Mouse (Mus musculus): ENCODE data around the gene Gin1. TPM values are rescaled to one million over a fixed set of nuclear protein-coding genes. Genes with fewer than 3 reads are reported as not detected.

The Gin1 gene
- polyA plus RNA-seq, 1 experiment = 1.2 TPM

- Histone ChIP-seq H3K27me3 (replicated peaks) (no peaks in the 10 kb centered on the region), H3K36me3 (replicated peaks; ENCODE audit: low read length) (peaks cover 53% of the 10 kb centered on the region), H3K9me3 (no peaks in the 10 kb centered on the region), H3K4me1 (peaks cover 21% of the 10 kb centered on the region), H3K4me3 (replicated peaks) (no peak overlapping the region)
- TF ChIP-seq GATA1 (IDR thresholded peaks at IDR 0.05; ENCODE audit: borderline replicate concordance, low read length) = no peak
- no peak for TF ChIP-seq FLI1 (IDR thresholded peaks at IDR 0.05; ENCODE audit: low read length)
Observed at GRCm38 (mm10) chr1:97784928-97785327, 15.0 kb downstream of the Gin1 start.

- H3K27me3 ChIP-seq (replicated peaks) = no peaks in the 10 kb centered on the region
- TF ChIP-seq FLI1 (IDR thresholded peaks at IDR 0.05; ENCODE audit: low read length) = no peak
- no peak for TF ChIP-seq GATA1 (IDR thresholded peaks at IDR 0.05; ENCODE audit: borderline replicate concordance, low read length)
- H3K4me1 ChIP-seq = peaks cover 26% of the 10 kb centered on the region
- H3K36me3 ChIP-seq (replicated peaks; ENCODE audit: low read length) = peaks cover 53% of the 10 kb centered on the region
- no peak overlapping the region for H3K4me3 ChIP-seq (replicated peaks)
- H3K9me3 ChIP-seq = no peaks in the 10 kb centered on the region
Observed at GRCm38 (mm10) chr1:97785685-97786393, 15.9 kb downstream of the Gin1 start.

- H3K4me3 ChIP-seq (replicated peaks) = no peak overlapping the region
- H3K4me1 ChIP-seq = peaks cover 21% of the 10 kb centered on the region
- no peaks in the 10 kb centered on the region for H3K27me3 ChIP-seq (replicated peaks)
- H3K9me3 ChIP-seq = no peaks in the 10 kb centered on the region
- peaks cover 55% of the 10 kb centered on the region for H3K36me3 ChIP-seq (replicated peaks; ENCODE audit: low read length)
- no peak for TF ChIP-seq FLI1 (IDR thresholded peaks at IDR 0.05; ENCODE audit: low read length)
- TF ChIP-seq GATA1 (IDR thresholded peaks at IDR 0.05; ENCODE audit: borderline replicate concordance, low read length) = no peak
Observed at GRCm38 (mm10) chr1:97787674-97788073, 17.7 kb downstream of the Gin1 start.

GRCm38 (mm10) chr1:97788490-97788889 lies 18.5 kb downstream of the Gin1 start:
- H3K9me3 ChIP-seq = no peaks in the 10 kb centered on the region
- no peak overlapping the region for H3K4me3 ChIP-seq (replicated peaks)
- no peaks in the 10 kb centered on the region for H3K27me3 ChIP-seq (replicated peaks)
- TF ChIP-seq FLI1 (IDR thresholded peaks at IDR 0.05; ENCODE audit: low read length) (no peak), GATA1 (IDR thresholded peaks at IDR 0.05; ENCODE audit: borderline replicate concordance, low read length) (no peak)
- H3K36me3 ChIP-seq (replicated peaks; ENCODE audit: low read length) = peaks cover 59% of the 10 kb centered on the region
- H3K4me1 ChIP-seq = peaks cover 18% of the 10 kb centered on the region

GRCm38 (mm10) chr1:97794110-97794509 lies 24.1 kb downstream of the Gin1 start:
- Histone ChIP-seq H3K4me3 (replicated peaks) (no peak overlapping the region), H3K27me3 (replicated peaks) (no peaks in the 10 kb centered on the region), H3K36me3 (replicated peaks; ENCODE audit: low read length) (peaks cover 21% of the 10 kb centered on the region), H3K4me1 (peaks cover 9% of the 10 kb centered on the region; the same call in 1 of the 2 replicates), H3K9me3 (no peaks in the 10 kb centered on the region)
- TF ChIP-seq GATA1 (IDR thresholded peaks at IDR 0.05; ENCODE audit: borderline replicate concordance, low read length) (no peak), FLI1 (IDR thresholded peaks at IDR 0.05; ENCODE audit: low read length) (no peak)

GRCm38 (mm10) chr1:97795936-97796335 lies 26.0 kb downstream of the Gin1 start:
- no peak overlapping the region for H3K4me3 ChIP-seq (replicated peaks)
- TF ChIP-seq FLI1 (IDR thresholded peaks at IDR 0.05; ENCODE audit: low read length) (no peak), GATA1 (IDR thresholded peaks at IDR 0.05; ENCODE audit: borderline replicate concordance, low read length) (no peak)

GRCm38 (mm10) chr1:97802207-97802902 lies 32.4 kb downstream of the Gin1 start:
- no peaks in the 10 kb centered on the region; the same call in 1 of the 2 replicates for H3K4me1 ChIP-seq
- TF ChIP-seq FLI1 (IDR thresholded peaks at IDR 0.05; ENCODE audit: low read length) = no peak
- TF ChIP-seq GATA1 (IDR thresholded peaks at IDR 0.05; ENCODE audit: borderline replicate concordance, low read length) = no peak
- peaks cover 6% of the 10 kb centered on the region for H3K36me3 ChIP-seq (replicated peaks; ENCODE audit: low read length)
- no peaks in the 10 kb centered on the region for H3K27me3 ChIP-seq (replicated peaks)
- peaks cover 8% of the 10 kb centered on the region for H3K9me3 ChIP-seq
- H3K4me3 ChIP-seq (replicated peaks) = peak overlapping the region; percentile 87

More at GRCm38 (mm10) chr1:97795936-97796335, 26.0 kb downstream of the Gin1 start:
- H3K9me3 ChIP-seq = peaks cover 8% of the 10 kb centered on the region
- peaks cover 4% of the 10 kb centered on the region; the same call in 1 of the 2 replicates for H3K4me1 ChIP-seq
- no peaks in the 10 kb centered on the region for H3K27me3 ChIP-seq (replicated peaks)
- peaks cover 25% of the 10 kb centered on the region for H3K36me3 ChIP-seq (replicated peaks; ENCODE audit: low read length)

GRCm38 (mm10) chr1:97804520-97804919 lies 34.5 kb downstream of the Gin1 start:
- H3K9me3 ChIP-seq = peaks cover 8% of the 10 kb centered on the region
- H3K4me3 ChIP-seq (replicated peaks) = no peak overlapping the region
- H3K36me3 ChIP-seq (replicated peaks; ENCODE audit: low read length) = peaks cover 6% of the 10 kb centered on the region
- H3K4me1 ChIP-seq = no peaks in the 10 kb centered on the region; the same call in 1 of the 2 replicates
- TF ChIP-seq FLI1 (IDR thresholded peaks at IDR 0.05; ENCODE audit: low read length) (no peak), GATA1 (IDR thresholded peaks at IDR 0.05; ENCODE audit: borderline replicate concordance, low read length) (no peak)
- no peaks in the 10 kb centered on the region for H3K27me3 ChIP-seq (replicated peaks)

GRCm38 (mm10) chr1:97809255-97809912 lies 39.4 kb downstream of the Gin1 start:
- Histone ChIP-seq H3K9me3 (no peaks in the 10 kb centered on the region), H3K27me3 (replicated peaks) (no peaks in the 10 kb centered on the region), H3K36me3 (replicated peaks; ENCODE audit: low read length) (no peaks in the 10 kb centered on the region), H3K4me1 (no peaks in the 10 kb centered on the region; the same call in 1 of the 2 replicates), H3K4me3 (replicated peaks) (no peak overlapping the region)
- no peak for TF ChIP-seq GATA1 (IDR thresholded peaks at IDR 0.05; ENCODE audit: borderline replicate concordance, low read length)

Data from megakaryocyte, embryonic 14.5 days (primary cell).